ENCODE assay signal across 29 mouse cellular contexts in the genomic region with DNA sequence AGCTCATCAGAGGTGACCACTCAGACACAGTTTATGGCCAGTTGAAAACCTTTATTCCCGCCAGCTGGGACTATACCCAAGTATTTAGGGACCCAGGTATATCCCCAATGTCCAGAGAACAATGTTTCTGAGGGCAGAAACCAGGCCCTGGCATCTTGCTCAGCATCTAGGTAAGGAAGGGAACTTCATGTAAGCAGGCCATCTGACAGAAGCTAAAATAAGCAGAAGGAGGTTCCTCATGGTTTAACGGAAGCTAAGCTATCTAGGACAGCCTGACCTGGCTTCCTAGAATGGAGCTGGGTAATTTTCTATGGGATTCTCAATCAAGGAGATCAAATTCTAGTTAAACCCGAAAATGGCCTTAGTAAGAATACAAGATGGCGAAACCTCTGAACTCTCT. TPM values are rescaled to one million over a fixed set of nuclear protein-coding genes. Genes with fewer than 3 reads are reported as not detected.
DNase-seq lines count a peak whose midpoint lies in the region; ATAC-seq and TF ChIP-seq lines count a peak whose summit lies in the region.
"Had no signal": no experiment of that assay in that cellular context is flagged by ENCODE, and none has a peak within 500 bp of the region (broad histone marks: within the 10 kb centered on the region; RNA-seq: fewer than 3 reads in every experiment).

No protein-coding gene starts in this region.

- no peaks in the 10 kb centered on the region for H3K27me3 ChIP-seq in liver, postnatal 0 days (ENCODE audit: insufficient read depth, low read length)
- no peaks in the 10 kb centered on the region for H3K27me3 ChIP-seq in liver, embryonic 12.5 days (replicated peaks)
- no peaks in the 10 kb centered on the region for H3K27me3 ChIP-seq in hindbrain, embryonic 10.5 days (ENCODE audit: insufficient read depth, poor library complexity, severe bottlenecking)
- H3K27me3 ChIP-seq: CH12.LX; heart, embryonic 12.5 days; heart, embryonic 15.5 days; hindbrain, embryonic 12.5 days; hindbrain, embryonic 15.5 days; Patski had no signal

- H3K36me3 ChIP-seq in liver, postnatal 0 days (replicated peaks; ENCODE audit: insufficient read depth, low read length) = no peaks in the 10 kb centered on the region
- no peaks in the 10 kb centered on the region for H3K36me3 ChIP-seq in liver, embryonic 12.5 days
- no peaks in the 10 kb centered on the region for H3K36me3 ChIP-seq in hindbrain, embryonic 10.5 days
- H3K36me3 ChIP-seq: forebrain, embryonic 10.5 days; G1E; heart, embryonic 12.5 days; heart, embryonic 15.5 days; hindbrain, embryonic 12.5 days; hindbrain, embryonic 15.5 days had no signal

- H3K4me3 ChIP-seq in liver, postnatal 0 days (ENCODE audit: low read depth, low read length) = no peak overlapping the region
- no peak overlapping the region for H3K4me3 ChIP-seq in liver, embryonic 12.5 days
- H3K4me3 ChIP-seq in hindbrain, embryonic 10.5 days = no peak overlapping the region
- H3K4me3 ChIP-seq: forebrain, embryonic 10.5 days; heart, embryonic 12.5 days; heart, embryonic 15.5 days; hindbrain, embryonic 12.5 days; hindbrain, embryonic 15.5 days had no signal

- no peak for DNase-seq in liver, postnatal 0 days
- no peak for DNase-seq in hindbrain, embryonic 10.5 days (ENCODE audit: low spot score)
- DNase-seq in embryo, embryonic 10.5 days (ENCODE audit: low spot score) = no peak
- DNase-seq: adrenal gland, postnatal 10 days; adrenal gland, postnatal 36 days; B cell, adult 2 months; cerebellum, adult 11 months; cerebellum, adult 2 months; cerebellum, adult 9-11 months; cerebellum, postnatal 25 days; forebrain, postnatal 0 days; gastrocnemius, postnatal 10 days; gastrocnemius, postnatal 36 days; heart, adult 18-20 months; heart, postnatal 10 days; heart, postnatal 36 days had no signal

- H3K9ac ChIP-seq in liver, postnatal 0 days (replicated peaks) = no peak overlapping the region
- no peak overlapping the region for H3K9ac ChIP-seq in liver, embryonic 12.5 days
- H3K9ac ChIP-seq: forebrain, postnatal 0 days; heart, embryonic 12.5 days; heart, embryonic 15.5 days; hindbrain, embryonic 12.5 days; hindbrain, embryonic 15.5 days had no signal

- ATAC-seq in liver, postnatal 0 days = no peak
- ATAC-seq in liver, embryonic 12.5 days = no peak
- peak; percentile 38 to 55; a peak in 1 of 4 replicates for ATAC-seq in hematopoietic stem cell, adult 5-6 weeks (replicated peaks in 1 of 2; ENCODE audit: insufficient read depth in 1 of 2, low FRiP score in 2 of 2, low TSS enrichment in 1 of 2, low read depth in 1 of 2, poor library complexity in 2 of 2, severe bottlenecking in 2 of 2)
- ATAC-seq in megakaryocyte progenitor cell, adult 5-6 weeks (replicated peaks; ENCODE audit: poor library complexity) = peak; percentile 45; the same call in 1 of the 2 replicates
- ATAC-seq: forebrain, embryonic 14.5 days; forebrain, postnatal 0 days; intestine, postnatal 0 days; Patski had no signal

- H3K9me3 ChIP-seq in liver, postnatal 0 days (ENCODE audit: low read length) = no peaks in the 10 kb centered on the region
- no peaks in the 10 kb centered on the region for H3K9me3 ChIP-seq in liver, embryonic 12.5 days (replicated peaks)
- H3K9me3 ChIP-seq in hindbrain, embryonic 10.5 days = no peaks in the 10 kb centered on the region
- H3K9me3 ChIP-seq: forebrain, embryonic 10.5 days; G1E; heart, embryonic 12.5 days; heart, embryonic 15.5 days; hindbrain, embryonic 12.5 days; hindbrain, embryonic 15.5 days had no signal

- WGBS in liver, postnatal 0 days (ENCODE audit: insufficient replicate concordance) = 72% methylated on average over 4 of the region's 4 CpGs
- WGBS in liver, embryonic 12.5 days (ENCODE audit: insufficient replicate concordance) = 60% methylated on average over 4 of the region's 4 CpGs
- 86% methylated on average over 4 of the region's 4 CpGs for WGBS in hindbrain, embryonic 10.5 days

- TF ChIP-seq CTCF in liver, postnatal 0 days (IDR thresholded peaks at IDR 0.05; ENCODE audit: low read depth) = no peak

- no peak overlapping the region for H3K4me2 ChIP-seq in liver, postnatal 0 days (ENCODE audit: low read depth, low read length)
- H3K4me2 ChIP-seq in liver, embryonic 12.5 days = no peak overlapping the region
- H3K4me2 ChIP-seq: heart, embryonic 12.5 days; heart, embryonic 15.5 days; hindbrain, embryonic 12.5 days; hindbrain, embryonic 15.5 days had no signal

- no peaks in the 10 kb centered on the region for H3K4me1 ChIP-seq in liver, postnatal 0 days (ENCODE audit: insufficient read depth)
- 0 out of 2 replicates have a peak, but pooled peaks cover 3% of the 10 kb centered on the region for H3K4me1 ChIP-seq in liver, embryonic 12.5 days
- H3K4me1 ChIP-seq in hindbrain, embryonic 10.5 days (replicated peaks) = peaks cover 10% of the 10 kb centered on the region
- H3K4me1 ChIP-seq: heart, embryonic 12.5 days; hindbrain, embryonic 12.5 days; hindbrain, embryonic 15.5 days had no signal

- no peak for TF ChIP-seq EP300 in liver, postnatal 0 days (IDR thresholded peaks at IDR 0.05; ENCODE audit: low read depth)

- H3K27ac ChIP-seq in liver, postnatal 0 days (ENCODE audit: low read depth) = peak overlapping the region; percentile 5; the same call in 1 of the 2 replicates
- no peak overlapping the region for H3K27ac ChIP-seq in liver, embryonic 12.5 days
- H3K27ac ChIP-seq in hindbrain, embryonic 10.5 days = no peak overlapping the region
- H3K27ac ChIP-seq: forebrain, embryonic 10.5 days; heart, embryonic 15.5 days; hindbrain, embryonic 12.5 days; hindbrain, embryonic 15.5 days had no signal

RNA-seq across cellular contexts. Expression of gene Aebp2, which starts 12.9 kb away (rescaled TPM):
- polyA plus RNA-seq in liver, postnatal 0 days (2015; fragmentation: Nextera tagmentation; extraction: Ambion mirVana) = 3.5 and 3.7 TPM in 2 replicates
- polyA plus RNA-seq in liver, embryonic 12.5 days (2016; fragmentation: Nextera tagmentation; extraction: Ambion mirVana) = 6.1 and 6.5 TPM in 2 replicates
- total RNA-seq in hematopoietic stem cell, adult 5-6 weeks (2017) = 78.8 and 112 TPM in 2 replicates
- 37.5 and 41.9 TPM in 2 replicates for total RNA-seq in megakaryocyte progenitor cell, adult 5-6 weeks (2015)
- total RNA-seq in megakaryocyte progenitor cell, adult 5-6 weeks (2017) = 54.6 and 57.5 TPM in 2 replicates
- 8.0 and 9.4 TPM in 2 replicates for polyA plus RNA-seq in hindbrain, embryonic 10.5 days (2016; fragmentation: Nextera tagmentation; extraction: Ambion mirVana)

Comparison
In these comparisons a context has a peak if more than half of its experiments do, and no peak if none do; other contexts are left out.
1. ATAC-seq: peak in hematopoietic stem cell, adult 5-6 weeks (2 of 2) and megakaryocyte progenitor cell, adult 5-6 weeks (single experiment); none in liver, postnatal 0 days (single experiment) and liver, embryonic 12.5 days (single experiment).